ENCODE assay signal across 9 mouse cellular contexts in the genomic region with DNA sequence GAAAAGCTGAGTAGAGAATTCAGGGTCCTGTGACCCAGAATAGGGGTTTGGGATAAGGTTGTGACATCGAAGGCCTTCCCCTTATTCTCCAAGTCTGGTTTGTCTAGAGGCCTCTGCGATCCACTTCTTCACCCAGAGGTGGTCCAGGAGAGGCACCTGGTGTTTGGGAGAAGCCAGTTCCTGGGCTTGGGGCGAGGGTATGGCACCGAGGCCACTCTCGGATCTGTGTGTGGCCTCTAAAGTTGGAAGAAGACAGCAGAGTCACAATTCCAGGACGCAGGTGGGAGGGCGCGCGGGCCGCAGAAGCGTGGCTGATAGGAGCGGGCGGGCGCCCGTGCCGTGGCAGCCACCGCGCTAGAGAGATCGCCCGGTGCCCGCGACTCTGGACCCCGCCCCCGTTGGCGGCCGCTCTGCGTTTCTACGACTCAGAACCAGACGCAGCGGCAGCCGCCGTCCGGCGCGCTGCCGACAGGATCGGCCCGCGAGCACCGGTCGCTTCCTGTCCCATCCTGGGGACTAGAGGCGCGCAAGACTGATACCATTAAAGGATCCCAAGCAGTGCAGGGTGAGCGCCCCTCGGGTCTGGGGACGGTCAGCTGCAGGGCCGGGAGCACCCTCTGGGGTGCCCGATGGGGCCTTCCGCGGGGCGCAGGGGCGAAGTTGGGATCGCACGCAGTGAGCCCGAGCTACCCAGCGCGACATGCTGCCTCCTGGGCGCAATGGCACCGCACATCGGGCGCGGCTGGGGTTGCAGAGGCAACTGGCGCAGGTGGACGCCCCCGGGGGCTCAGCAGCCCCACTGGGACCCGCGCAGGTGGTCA. TPM values are rescaled to one million over a fixed set of nuclear protein-coding genes. Genes with fewer than 3 reads are reported as not detected.
DNase-seq lines count a peak whose midpoint lies in the region; ATAC-seq and TF ChIP-seq lines count a peak whose summit lies in the region.
"Had no signal": no experiment of that assay in that cellular context is flagged by ENCODE, and none has a peak within 500 bp of the region (broad histone marks: within the 10 kb centered on the region; RNA-seq: fewer than 3 reads in every experiment).

TSS of gene Drd5 (plus strand) at position 402 of the 821 bp plus-strand sequence.

- H3K9me3 ChIP-seq in lung, embryonic 16.5 days (ENCODE audit: control insufficient read depth, low read length): no peaks in the 10 kb centered on the region
- no peaks in the 10 kb centered on the region for H3K9me3 ChIP-seq in limb, embryonic 13.5 days
- H3K9me3 ChIP-seq in stomach, postnatal 0 days (ENCODE audit: control insufficient read depth, low read length): no peaks in the 10 kb centered on the region

- peaks cover 33% of the 10 kb centered on the region for H3K27me3 ChIP-seq in lung, embryonic 16.5 days (ENCODE audit: control insufficient read depth, insufficient read depth, low read depth, low read length)
- H3K27me3 ChIP-seq in limb, embryonic 13.5 days: peaks cover 83% of the 10 kb centered on the region
- H3K27me3 ChIP-seq in stomach, postnatal 0 days (ENCODE audit: control insufficient read depth, insufficient read depth, low read length): peaks cover 5% of the 10 kb centered on the region; the same call in 1 of the 2 replicates

- H3K27ac ChIP-seq in lung, embryonic 16.5 days (ENCODE audit: low read length): no peak within 1 kb of the TSS
- no peak within 1 kb of the TSS for H3K27ac ChIP-seq in limb, embryonic 13.5 days
- no peak within 1 kb of the TSS for H3K27ac ChIP-seq in stomach, postnatal 0 days (replicated peaks)

- no peak for ATAC-seq in cerebellum, adult (ENCODE audit: insufficient number of reproducible peaks, low FRiP score, low TSS enrichment)
- no peak for ATAC-seq in lung, embryonic 16.5 days (ENCODE audit: low read depth)
- ATAC-seq in limb, embryonic 13.5 days (ENCODE audit: low FRiP score, low read depth): 0 out of 2 replicates have a peak, but pooled peaks have one; percentile 15
- ATAC-seq in stomach, postnatal 0 days (ENCODE audit: low FRiP score, low TSS enrichment): no peak; the same call in 1 of the 2 replicates

- no peaks in the 10 kb centered on the region for H3K4me1 ChIP-seq in lung, embryonic 16.5 days (replicated peaks; ENCODE audit: control insufficient read depth, insufficient read depth, low read length)
- peaks cover 10% of the 10 kb centered on the region; the same call in 1 of the 2 replicates for H3K4me1 ChIP-seq in limb, embryonic 13.5 days
- H3K4me1 ChIP-seq in stomach, postnatal 0 days (replicated peaks; ENCODE audit: control insufficient read depth, insufficient read depth): no peaks in the 10 kb centered on the region

- peak within 1 kb of the TSS; percentile 30 for H3K4me3 ChIP-seq in lung, embryonic 16.5 days (ENCODE audit: low read length)
- H3K4me3 ChIP-seq in limb, embryonic 13.5 days: peak within 1 kb of the TSS; percentile 48
- peak within 1 kb of the TSS; percentile 12 for H3K4me3 ChIP-seq in stomach, postnatal 0 days (ENCODE audit: low read depth, low read length)

- H3K4me2 ChIP-seq in lung, embryonic 16.5 days (ENCODE audit: low read depth, low read length): peak within 1 kb of the TSS; percentile 44
- peak within 1 kb of the TSS; percentile 87 for H3K4me2 ChIP-seq in limb, embryonic 13.5 days (replicated peaks)
- H3K4me2 ChIP-seq in stomach, postnatal 0 days (replicated peaks; ENCODE audit: low read depth): peak within 1 kb of the TSS; percentile 27

- WGBS in lung, embryonic 16.5 days: 2% methylated on average over 61 of the region's 67 CpGs
- 2% methylated on average over 67 of the region's 67 CpGs for WGBS in limb, embryonic 13.5 days
- WGBS in stomach, postnatal 0 days: 3% methylated on average over 55 of the region's 67 CpGs

- H3K36me3 ChIP-seq in lung, embryonic 16.5 days (ENCODE audit: control insufficient read depth, insufficient read depth, low read length): no peaks in the 10 kb centered on the region
- no peaks in the 10 kb centered on the region for H3K36me3 ChIP-seq in limb, embryonic 13.5 days
- no peaks in the 10 kb centered on the region for H3K36me3 ChIP-seq in stomach, postnatal 0 days (ENCODE audit: control insufficient read depth, insufficient read depth, low read length)

- DNase-seq in cerebellum, postnatal 10 days: peak; percentile 67 to 69
- DNase-seq in lung, postnatal 36 days: no peak
- DNase-seq in stomach, postnatal 0 days (ENCODE audit: low spot score): no peak
- DNase-seq in gastrocnemius, adult 8-10 months (ENCODE audit: low spot score in 2 of 2): no peak
- DNase-seq in adrenal gland, adult 18-20 months (ENCODE audit: low spot score in 2 of 2): no peak

- H3K9ac ChIP-seq in lung, embryonic 16.5 days (ENCODE audit: low read length): no peak within 1 kb of the TSS
- H3K9ac ChIP-seq in limb, embryonic 13.5 days: peak within 1 kb of the TSS; percentile 58; the same call in 1 of the 2 replicates
- H3K9ac ChIP-seq in stomach, postnatal 0 days (ENCODE audit: low read length): no peak within 1 kb of the TSS

- TF ChIP-seq CTCF in stomach, postnatal 0 days (IDR thresholded peaks at IDR 0.05; ENCODE audit: low read depth): no peak

- no peak for TF ChIP-seq EP300 in stomach, postnatal 0 days (optimal IDR thresholded peaks at IDR 0.05)

RNA-seq across cellular contexts. Expression of gene Drd5, which starts in this region (rescaled TPM):
- not detected in 2 replicates for polyA plus RNA-seq in lung, embryonic 16.5 days (2015; fragmentation: Nextera tagmentation; extraction: Ambion mirVana)
- 0.04 TPM in 1 of 2 replicates, not detected in the other for polyA plus RNA-seq in limb, embryonic 13.5 days (2015; fragmentation: Nextera tagmentation; extraction: Ambion mirVana)
- not detected in 2 replicates for polyA plus RNA-seq in stomach, postnatal 0 days (2015; fragmentation: Nextera tagmentation; extraction: Ambion mirVana)
- total RNA-seq in gastrocnemius, adult 8-10 months (2022): not detected
- total RNA-seq in adrenal gland, adult 18-20 months (2021): not detected
- polyA plus RNA-seq: large intestine, adult 2 months had no signal

Comparison
In these comparisons a context has a peak if more than half of its experiments do, and no peak if none do; other contexts are left out.
1. Peak in ATAC-seq, H3K4me3 ChIP-seq, H3K9ac ChIP-seq and H3K4me2 ChIP-seq in limb, embryonic 13.5 days; RNA of the gene not detected or under 1 TPM.
2. DNase-seq: peak in cerebellum, postnatal 10 days (2 of 2); none in lung, postnatal 36 days (single experiment), stomach, postnatal 0 days (single experiment), gastrocnemius, adult 8-10 months (0 of 2) and adrenal gland, adult 18-20 months (0 of 2).
3. H3K4me2 ChIP-seq: peak in every context shown above with its lines; median percentile 87 in limb, embryonic 13.5 days; 44 in lung, embryonic 16.5 days; 27 in stomach, postnatal 0 days.
4. Peak in every context shown above with its lines, with median percentiles within 50 percentile points of each other: H3K4me3 ChIP-seq.